Mouse (Mus musculus) heart, postnatal 36 days (tissue): ENCODE measurements at regions not wholly inside any gene's neighbourhood (a gene's known extent, or its start where the extent isn't known, plus 50 kb on each side); places are given as distances from the start of the nearest gene placed in this dataset.

Source experiments
- DNase-seq, 2 experiments: peaks; one replicate each; pipeline ENCODE4 v3.0.0; 2021 to 2022
- intact Hi-C: fragments of 180-260 bp; cut with DNase I; formaldehyde crosslinking; loops from one replicate; pipeline ENCODE4 v1.15.1; 2025

DNA sequence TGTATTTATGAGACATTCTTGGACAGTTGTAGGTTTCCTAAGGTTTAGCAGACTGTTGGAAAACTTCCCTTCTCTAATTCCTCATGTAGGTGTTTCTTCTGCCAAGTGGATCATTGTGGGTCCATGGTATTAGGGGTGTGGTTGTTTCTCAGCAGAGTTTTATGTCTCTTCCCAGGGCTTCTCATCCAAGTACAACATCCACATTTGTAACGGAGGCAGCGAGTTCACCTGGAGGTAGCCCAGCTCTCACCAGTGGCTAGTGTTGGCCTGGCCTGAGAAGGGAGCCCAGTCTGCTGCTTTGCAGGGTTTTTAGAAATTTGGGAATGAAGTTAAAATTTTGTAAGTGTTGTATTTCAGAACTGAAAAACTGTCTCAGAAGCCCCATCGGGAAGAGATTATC is 122.4 kb downstream of the Wnt5a start:
- no peak for DNase-seq
- intact Hi-C loops, result no loop called here

DNA sequence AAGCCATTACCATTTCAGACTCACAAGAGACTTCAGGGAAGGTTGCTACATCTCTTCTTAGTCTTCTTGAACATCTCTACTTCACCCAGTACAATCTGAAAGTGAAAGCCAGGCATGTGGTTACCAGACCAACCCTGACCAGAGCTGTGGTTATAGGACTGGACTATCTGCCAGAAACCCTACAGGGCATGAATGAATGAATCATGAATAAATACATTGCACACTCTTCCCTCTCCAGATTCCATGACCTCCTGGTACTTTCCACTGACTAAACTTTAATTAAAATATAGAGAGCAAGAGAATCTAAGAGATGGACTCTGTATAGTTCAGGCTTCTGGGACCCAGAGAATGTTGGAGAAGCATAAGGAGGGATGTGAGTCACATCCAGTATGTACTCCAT is 130.6 kb downstream of the Wnt5a start:
- no peak for DNase-seq
- intact Hi-C loops, result no loop called here

DNA sequence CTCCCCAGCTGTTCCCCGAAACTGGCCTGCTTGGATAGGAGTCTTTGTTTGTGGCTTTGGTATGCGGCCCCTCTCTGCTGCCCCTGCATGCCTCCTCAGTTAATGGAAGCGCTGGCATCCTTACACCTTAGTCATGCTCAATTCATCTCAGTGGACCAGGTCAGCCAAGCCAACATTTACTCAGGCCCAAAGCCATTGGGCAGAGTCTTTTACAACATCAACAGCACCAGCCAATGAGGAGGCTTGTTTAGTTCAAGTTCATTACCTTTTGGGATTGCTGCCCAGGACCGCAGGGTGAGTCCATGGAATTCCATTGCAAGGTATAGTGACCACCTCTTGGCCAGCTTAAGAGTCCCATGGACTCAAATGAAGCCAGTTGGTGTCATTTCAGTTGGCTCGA is 134.5 kb downstream of the Wnt5a start:
- intact Hi-C loops, result no loop called here

DNA sequence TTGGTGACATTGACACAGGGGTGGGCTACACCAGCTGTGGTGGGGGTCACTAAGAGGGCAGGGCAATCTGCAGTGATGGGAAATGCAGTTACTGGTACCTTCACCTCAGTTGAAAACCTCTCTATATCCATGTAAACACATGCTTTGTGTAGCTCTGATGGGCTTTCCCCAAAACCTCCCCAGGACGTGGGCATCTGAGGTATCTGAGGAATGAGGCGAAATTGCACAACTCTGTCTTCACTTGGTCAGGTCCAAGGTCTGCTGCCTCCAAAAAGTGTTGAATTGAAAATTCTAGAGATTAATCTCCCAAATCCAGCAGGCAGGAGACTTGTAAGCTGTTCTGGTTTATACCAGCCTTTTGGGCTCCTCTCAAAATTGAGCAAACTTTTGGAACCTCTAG is 141.3 kb downstream of the Wnt5a start:
- DNase-seq, result no peak
- intact Hi-C loops, result no loop called here

More for the DNA sequence above, 134.5 kb downstream of the Wnt5a start:
- DNase-seq, result no peak

DNA sequence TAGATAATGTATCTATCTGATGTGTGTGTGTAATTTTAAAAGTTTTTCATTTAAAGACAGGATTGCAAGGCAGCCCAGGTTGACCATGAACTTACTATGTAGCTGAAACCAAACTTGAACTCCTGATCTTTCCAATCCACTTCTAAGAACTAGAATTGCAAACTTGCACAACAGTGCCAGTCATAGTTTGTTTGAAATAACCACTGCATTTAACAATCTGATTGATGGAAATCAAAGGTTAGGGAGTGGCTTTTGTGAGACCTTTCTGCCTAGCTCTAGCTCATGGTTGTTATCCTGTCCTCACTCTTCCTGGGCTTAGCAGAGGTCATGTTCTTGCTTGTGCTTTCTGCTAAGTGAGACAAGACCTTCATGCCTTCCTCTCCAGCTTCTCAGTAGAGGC is 144.9 kb downstream of the Wnt5a start:
- DNase-seq, result no peak
- intact Hi-C loops, result no loop called here

DNA sequence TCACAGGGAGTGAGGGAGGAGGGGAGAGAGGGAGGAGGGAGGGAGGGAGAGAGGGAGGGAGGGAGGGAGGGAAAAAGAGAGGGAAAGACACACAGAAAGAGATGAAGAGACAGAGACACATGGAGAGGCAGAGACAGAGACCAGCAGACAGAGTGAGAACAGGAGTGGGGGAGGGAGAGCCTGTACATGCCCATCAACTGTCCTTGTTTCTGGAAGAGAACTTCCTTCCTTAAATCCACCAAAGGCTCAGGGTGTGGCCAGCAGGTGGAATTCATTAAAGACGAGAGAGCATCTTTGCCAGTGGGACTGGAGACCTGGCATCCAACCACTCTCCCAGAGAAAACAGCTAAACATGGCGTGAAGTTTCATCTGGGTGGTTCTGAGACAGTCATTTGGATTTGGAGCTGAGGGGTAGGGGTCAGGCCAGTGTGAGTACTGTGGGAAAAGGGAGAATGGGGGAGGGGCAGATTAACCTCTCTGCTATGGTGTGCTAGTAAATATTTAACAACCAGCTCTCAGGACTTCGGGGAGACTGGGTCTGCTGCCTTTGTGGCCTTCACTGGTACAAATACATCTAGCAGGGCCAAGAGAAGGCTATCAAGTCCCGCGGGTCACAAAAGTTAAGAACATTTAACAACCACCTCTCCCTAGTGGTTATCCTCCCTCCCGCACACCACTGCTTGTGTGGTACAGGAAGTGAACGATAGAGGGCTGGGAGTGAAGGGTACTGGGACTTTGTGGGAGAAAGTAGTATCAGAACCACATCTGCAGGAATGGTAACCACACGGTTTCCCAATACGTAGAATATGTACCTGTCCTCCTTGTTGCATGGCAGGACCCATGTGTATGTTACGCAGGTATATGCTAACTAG is 148.7 kb downstream of the Wnt5a start:
- no peak for DNase-seq
- intact Hi-C loops, result no loop called here

DNA sequence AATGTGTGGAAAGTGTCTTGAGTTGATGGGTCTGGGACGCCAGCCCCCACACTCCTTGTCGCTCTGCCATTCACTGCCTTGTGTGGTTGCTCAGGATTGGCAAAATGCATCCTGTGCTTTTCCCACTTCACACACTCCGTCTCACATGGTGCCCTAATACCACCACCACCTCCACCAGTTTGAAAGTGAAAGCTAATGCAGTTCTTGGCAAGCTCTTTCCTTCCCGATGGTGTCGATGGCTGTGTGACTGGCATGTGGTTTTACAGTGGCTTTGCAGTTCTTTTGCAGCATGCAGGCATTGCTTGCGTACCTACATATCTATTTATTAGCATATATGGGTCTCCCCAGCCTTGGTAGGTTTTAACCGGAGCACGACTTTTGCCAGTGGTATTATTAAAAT is 152.7 kb downstream of the Wnt5a start:
- intact Hi-C loops, result no loop called here

DNA sequence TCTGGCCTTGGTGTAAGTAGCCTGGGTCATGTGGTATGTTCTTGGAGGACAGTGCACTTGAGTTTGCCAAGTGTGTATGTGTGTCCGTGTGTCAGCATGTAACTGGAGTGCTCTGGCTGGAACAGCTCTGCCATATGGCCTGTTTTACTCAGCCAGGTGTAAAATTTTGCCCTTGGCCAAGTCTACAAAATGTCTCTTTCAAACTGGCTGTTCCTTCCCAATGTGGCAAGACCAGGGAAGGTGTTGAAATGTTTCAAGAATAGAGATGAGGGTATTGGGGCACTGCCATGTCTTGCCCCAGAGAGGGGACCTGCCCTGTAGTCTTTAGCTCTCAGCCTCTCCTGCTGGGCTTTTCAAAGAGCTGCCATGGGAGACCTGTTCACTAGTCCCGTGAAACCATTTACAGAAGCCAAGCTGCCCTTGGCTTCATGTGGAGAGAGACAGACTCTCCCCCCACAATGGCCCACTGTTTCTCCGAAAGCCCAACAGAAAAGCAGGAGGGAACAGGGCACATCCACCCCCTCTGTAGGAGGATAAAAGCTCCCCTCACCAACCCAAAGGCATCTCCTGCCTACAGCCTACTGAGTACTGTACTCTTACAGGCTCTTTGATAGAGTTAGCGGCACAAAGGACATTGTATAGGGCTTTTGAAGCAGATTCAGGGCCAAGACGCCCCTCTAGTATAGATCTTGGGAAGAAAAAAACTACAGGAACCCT is 156.5 kb downstream of the Wnt5a start:
- intact Hi-C loops, result no loop called here
- no peak for DNase-seq

More for the DNA sequence above, 152.7 kb downstream of the Wnt5a start:
- no peak for DNase-seq

DNA sequence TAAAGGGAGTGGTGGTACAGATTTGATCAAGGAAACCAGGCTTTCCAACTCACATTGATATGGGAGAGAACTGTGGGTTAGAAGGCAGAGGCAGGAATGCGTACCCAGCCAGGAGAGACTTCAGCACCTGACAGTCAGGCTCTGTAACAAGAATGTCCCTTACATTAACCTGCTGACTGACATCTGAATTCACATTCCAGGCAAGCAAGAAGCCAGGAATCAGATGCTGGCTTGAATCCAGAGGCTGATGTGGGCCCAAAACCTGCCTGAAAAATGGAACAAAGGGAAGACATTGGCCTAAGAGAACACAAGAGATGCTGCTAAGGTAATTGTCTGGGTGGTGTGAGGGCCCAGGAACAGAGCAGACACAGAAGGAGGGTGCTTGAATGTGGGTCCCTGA is 158.8 kb downstream of the Wnt5a start:
- intact Hi-C loops, result no loop called here
- DNase-seq, result no peak

DNA sequence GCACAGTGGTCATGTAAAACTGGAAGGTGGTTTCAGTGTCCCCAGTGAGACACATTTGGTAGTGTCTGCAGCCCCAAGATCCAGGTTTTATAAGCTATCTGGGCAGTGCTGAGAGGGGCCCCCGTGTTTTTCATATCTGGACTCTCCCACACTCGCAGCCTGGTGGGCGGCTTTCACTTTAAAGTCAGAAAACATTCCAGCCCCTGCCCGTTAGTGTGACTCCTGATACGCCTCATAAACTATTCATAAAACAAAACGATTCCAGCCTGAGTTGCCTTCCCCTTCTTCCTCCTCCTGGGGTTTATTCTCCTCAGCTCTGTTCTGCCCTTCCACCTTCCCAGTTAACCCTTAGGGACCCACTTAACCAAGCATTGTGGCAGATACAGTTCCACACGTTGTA is 159.6 kb downstream of the Wnt5a start:
- DNase-seq, result no peak
- intact Hi-C loops, result no loop called here

DNA sequence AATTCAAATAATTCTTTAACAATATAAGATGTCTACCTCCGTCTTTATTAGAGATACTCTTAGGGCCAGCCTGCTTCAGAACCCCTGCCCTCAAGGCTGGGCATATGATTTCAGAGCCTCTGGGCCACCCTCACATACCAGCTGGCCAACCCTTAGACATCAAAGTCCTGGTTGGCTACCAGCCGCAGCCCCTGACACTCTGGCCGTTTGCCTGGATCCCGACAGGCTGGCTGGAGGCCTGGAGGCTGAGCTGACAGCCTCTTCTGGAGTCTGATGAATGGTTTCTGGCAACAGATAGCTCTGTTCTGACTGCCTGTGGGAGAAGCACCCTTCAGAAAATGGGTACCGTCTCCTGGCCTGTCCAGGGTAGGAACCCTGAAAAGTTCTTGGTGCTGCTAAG is 170.9 kb downstream of the Wnt5a start:
- intact Hi-C loops, result no loop called here

DNA sequence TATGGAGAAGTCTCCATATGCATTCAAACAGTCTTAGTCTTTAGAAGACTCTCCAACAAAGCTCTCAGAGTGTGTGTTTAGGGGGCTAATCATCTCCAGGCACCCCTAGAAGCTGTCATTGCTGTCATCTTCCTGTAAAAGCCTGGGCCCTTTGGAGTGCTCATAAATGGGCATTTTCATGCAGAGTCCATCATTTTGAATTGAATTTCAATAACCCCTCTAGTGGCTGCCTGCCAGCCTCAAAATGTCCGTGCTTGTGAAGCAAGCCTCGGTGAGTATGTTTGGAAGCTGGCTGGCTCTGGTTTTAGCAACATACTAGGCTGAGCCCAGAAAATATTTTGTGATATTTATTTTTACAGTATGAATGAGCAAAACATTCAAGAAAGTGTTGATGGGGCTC is 195.2 kb downstream of the Wnt5a start:
- intact Hi-C loops, result no loop called here
- no peak for DNase-seq

More for the DNA sequence above, 170.9 kb downstream of the Wnt5a start:
- peak in 1 of 2 experiments; percentile 31 for DNase-seq

DNA sequence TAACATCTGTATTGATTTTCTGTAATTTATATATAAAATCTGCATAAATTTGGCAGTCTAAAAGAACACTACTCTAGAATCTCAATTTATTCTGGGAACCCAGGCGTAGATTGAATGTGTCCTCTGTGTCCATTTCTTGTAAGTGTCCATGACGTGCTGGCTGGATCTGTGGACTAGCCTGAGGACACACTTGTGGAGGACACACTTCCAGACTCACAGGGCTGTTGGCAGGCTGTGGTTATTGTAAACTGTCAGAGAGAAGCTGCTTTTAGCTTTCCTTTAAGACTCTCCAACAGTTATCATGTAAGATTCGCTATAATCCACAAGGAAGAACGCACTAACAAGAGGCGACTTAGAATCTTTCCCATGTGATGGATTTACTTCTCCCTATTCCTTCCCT is 200.2 kb downstream of the Wnt5a start:
- intact Hi-C loops, result no loop called here

DNA sequence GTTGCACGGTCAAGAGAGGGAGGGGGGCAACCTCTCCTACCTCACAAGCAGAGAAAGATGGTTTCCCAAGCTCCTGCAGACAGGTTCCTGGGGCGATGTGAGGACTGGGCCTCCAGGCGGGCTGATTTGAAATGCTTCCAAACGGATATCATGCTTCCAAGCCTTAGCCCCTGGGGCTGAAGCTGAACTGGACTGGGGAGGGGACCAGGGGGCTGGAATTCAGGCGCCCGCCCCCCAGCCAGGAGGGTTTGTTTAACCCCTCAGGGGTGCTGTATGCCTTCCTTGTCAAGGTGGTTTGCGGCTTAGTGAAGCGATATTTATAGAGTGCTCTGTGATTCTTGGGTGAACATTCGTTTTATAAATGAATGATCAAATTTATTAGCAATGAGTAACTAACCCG is 210.0 kb downstream of the Wnt5a start:
- DNase-seq, result no peak
- intact Hi-C loops, result no loop called here

More for the DNA sequence above, 200.2 kb downstream of the Wnt5a start:
- DNase-seq, result no peak

DNA sequence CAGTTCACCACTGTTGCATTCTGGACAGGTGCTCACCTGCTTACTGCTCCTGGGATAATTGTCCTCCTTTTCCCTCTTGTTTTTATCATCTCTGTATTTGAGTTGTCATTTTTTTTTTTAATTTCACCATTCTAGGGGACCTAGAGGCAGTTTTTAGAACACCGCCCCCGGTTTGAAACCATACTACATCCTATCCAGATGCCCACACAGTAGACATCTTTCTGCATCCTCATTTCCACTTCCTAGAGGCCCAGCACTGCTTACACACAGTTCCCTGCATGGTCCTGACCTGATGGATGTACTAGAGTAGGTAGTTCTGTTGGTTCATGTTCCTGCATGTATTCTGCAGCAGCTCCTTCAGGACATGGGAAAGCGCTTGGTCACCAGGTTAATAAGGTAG is 216.0 kb downstream of the Wnt5a start:
- intact Hi-C loops, result no loop called here

DNA sequence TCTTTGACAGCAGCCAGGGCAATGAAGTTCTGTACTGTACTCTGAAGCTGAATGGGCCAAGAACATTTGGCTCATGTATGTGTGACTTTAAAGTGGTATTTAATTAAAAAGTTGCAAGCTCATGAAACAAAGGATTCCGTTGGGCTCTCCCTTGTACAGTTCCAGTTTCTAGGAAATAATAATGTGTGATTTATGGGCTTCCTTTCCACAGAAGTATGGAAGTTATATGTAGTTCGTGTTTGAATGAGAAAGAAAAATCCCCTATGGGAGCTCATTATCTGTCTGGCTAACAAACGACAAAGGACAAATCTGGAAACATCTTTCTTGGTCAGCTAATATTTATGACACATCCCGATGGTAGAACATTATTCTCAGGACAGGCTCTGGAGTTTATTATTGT is 221.1 kb downstream of the Wnt5a start:
- no peak for DNase-seq
- intact Hi-C loops, result no loop called here

More for the DNA sequence above, 216.0 kb downstream of the Wnt5a start:
- no peak for DNase-seq

DNA sequence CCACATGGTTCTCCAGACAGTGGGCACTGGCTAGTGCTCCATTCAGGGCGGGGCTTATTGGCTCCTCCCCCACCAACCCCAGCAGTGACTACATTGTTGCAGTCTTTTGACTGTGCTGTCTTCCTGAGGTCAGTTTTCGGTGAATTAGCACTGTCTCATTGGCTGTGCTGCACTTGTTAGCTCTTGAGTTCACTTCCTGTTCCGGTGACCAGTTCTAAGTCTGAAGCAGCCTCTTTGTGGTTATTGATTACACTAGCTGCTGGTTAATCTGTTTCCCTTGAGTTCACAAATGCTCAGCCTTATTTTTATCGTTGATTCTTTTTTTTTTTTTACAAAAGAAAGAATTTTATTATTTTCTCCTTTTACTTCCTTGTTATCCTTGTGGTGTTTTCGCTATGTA is 228.9 kb downstream of the Wnt5a start:
- intact Hi-C loops, result no loop called here
- DNase-seq, result no peak

DNA sequence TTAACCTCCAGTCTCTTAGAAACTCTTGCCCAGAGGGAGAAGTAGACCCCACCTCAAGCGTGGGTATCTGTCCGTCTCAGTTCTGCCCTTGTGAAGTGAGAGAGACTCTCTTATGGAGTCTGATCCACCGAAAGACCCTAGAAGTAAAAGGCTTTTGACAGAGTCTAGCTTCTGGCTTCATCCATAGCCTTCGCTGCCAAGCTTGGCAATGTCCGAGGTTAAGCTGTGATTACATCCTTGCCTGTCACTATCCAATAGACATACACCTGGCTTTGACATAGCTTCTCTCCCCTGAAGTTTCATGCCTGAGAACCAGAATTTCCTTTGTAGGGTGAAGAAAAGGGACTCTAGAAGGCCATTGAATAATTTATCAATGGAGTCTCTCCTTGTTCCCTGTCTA is 230.9 kb downstream of the Wnt5a start:
- DNase-seq, result no peak
- intact Hi-C loops, result no loop called here

DNA sequence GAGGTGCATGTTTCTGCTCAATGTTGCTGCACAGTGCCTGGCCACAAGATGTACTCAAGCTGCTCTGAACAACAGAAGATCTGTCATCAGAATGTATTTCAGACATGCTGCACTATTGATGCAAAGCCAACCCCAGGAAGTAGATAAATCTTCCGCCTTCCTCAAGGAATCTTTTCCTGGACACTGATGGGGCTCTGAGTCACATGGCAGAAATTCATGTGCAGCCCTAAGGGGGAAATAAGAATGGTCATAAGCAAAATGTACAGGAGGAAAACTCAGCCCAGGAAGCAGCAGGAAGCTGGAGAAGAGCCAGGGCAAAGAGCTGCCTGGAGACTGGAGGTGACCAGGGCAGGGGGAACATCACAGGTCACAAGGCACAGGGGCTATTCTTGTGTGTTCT is 235.5 kb downstream of the Wnt5a start:
- intact Hi-C loops, result no loop called here
- DNase-seq, result no peak

DNA sequence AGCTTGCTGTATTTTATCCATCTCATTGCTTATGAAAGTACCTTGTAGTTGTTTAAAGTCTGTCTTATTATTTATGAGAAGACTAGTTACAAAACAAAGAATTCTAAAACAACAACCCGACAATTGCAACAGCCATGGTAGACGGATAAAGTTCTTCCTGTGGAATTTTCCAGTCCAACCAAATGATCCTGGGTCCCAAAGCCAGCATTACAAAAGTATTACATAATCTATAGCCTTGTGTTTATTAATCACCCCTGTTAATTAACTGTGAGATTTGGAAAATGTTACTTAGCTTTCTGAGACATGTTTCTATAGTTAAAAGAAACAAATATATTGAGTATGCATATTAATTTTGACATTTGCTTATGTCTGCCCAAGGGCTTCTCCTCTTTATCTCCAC is 236.9 kb downstream of the Wnt5a start:
- no peak for DNase-seq
- intact Hi-C loops, result no loop called here

DNA sequence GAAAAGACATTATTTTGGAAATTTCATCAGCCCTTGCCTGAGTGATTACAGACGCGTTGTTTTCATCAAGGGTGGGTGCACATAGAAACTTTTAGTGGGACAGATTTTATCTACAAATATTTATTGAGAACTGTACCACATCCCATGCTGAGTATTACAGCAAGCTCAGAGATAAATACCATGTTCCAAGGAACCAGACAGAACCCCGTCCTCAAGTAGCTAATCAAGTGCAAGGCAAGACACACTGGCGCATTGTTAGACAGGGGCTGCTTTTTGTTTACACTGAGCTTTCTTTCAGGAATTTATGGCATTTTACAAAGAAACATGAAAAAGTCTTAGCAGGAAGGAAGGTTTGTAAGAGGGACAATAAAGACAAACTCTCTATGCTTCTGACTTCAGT is 239.1 kb downstream of the Wnt5a start:
- DNase-seq, result no peak
- intact Hi-C loops, result no loop called here

DNA sequence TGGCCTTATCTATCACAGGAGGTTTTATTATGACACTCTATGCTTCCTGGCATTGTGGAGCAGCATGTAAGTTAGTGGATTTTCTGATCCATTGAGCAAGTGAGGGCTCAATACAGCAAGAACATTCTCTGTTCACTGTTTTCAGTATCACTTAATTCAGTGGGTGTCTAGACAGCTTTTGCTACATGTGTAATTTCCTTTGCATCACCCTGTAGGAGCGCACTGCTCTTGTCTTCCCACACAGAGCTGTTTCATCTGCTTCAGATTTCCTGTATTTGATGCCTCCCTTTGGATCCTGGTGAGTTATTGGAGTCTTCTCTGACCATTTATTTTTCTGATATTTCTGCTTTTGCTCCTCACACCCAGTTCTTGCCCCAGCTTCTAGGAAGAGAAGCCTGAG is 245.8 kb downstream of the Wnt5a start:
- no peak for DNase-seq
- intact Hi-C loops, result no loop called here
